14 mouse cellular contexts compared by ENCODE assay signal in the genomic region with DNA sequence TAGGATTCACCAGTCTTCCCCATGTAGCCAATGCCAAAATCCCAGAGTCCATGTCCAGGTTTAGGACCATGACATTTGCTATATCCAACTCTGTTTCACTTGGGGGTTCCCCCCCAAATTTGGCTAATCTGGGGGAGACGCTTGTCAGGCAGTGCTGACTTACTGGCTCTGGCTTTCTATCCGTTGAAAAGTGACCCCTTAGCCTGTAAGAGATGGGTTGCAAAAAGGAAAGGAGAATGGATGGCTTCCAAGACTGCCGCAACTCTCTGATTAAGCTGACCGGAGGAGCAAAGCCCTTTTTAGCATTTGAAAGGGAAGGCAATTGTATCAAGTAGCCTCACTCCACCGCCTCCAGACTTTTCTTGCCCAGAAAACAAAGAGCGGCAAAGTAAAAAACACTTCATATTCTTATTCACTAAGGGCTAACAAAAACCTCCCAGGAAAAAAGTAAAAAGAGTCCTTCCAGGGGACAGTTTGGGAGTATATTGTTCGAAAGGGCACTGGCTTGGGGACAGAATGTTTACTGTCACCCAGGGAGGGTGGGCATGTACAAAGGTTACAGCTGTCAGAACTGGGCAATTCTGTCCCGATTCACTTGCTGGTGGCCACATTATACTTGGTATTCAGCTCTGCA. TPM values are rescaled to one million over a fixed set of nuclear protein-coding genes. Genes with fewer than 3 reads are reported as not detected.
DNase-seq lines count a peak whose midpoint lies in the region; ATAC-seq and TF ChIP-seq lines count a peak whose summit lies in the region.
"Had no signal": no experiment of that assay in that cellular context is flagged by ENCODE, and none has a peak within 500 bp of the region (broad histone marks: within the 10 kb centered on the region; RNA-seq: fewer than 3 reads in every experiment).

No protein-coding gene starts in this region.

- no peak overlapping the region for H3K4me3 ChIP-seq in liver, adult 2 months (ENCODE audit: insufficient read depth, low read depth, low read length)
- H3K4me3 ChIP-seq in liver, postnatal 0 days (ENCODE audit: low read depth, low read length): no peak overlapping the region
- H3K4me3 ChIP-seq in midbrain, embryonic 15.5 days: no peak overlapping the region
- H3K4me3 ChIP-seq in heart, adult 2 months: no peak overlapping the region
- H3K4me3 ChIP-seq: limb, embryonic 12.5 days; neural tube, embryonic 13.5 days; stomach, embryonic 15.5 days had no signal

- H3K4me2 ChIP-seq in liver, postnatal 0 days (ENCODE audit: low read depth, low read length): no peak overlapping the region
- no peak overlapping the region for H3K4me2 ChIP-seq in midbrain, embryonic 15.5 days
- H3K4me2 ChIP-seq: limb, embryonic 12.5 days; neural tube, embryonic 13.5 days; stomach, embryonic 15.5 days had no signal

- TF ChIP-seq CTCF in liver, adult 2 months (IDR thresholded peaks at IDR 0.05; ENCODE audit: low read depth, low read length): no peak
- TF ChIP-seq CTCF in liver, postnatal 0 days (IDR thresholded peaks at IDR 0.05; ENCODE audit: low read depth): no peak
- TF ChIP-seq CTCF in heart, adult 2 months (IDR thresholded peaks at IDR 0.05): no peak

- intact Hi-C loops in heart, adult 2 months (cut with DNase I): no loop called here

- ATAC-seq in liver, postnatal 0 days: no peak
- 0 out of 2 replicates have a peak, but pooled peaks have one; percentile 30 for ATAC-seq in midbrain, embryonic 15.5 days (replicated peaks)
- no peak for ATAC-seq in inflammation-experienced regulatory T-cells, adult 6 months
- ATAC-seq: intestine, embryonic 16.5 days had no signal

- no peak for TF ChIP-seq POLR2A in liver, adult 2 months (IDR thresholded peaks at IDR 0.05; ENCODE audit: extremely low read depth, insufficient read depth, low read length)
- no peak for TF ChIP-seq POLR2A in heart, adult 2 months (IDR thresholded peaks at IDR 0.05; ENCODE audit: insufficient read depth, low read depth, low read length)

- H3K9ac ChIP-seq in liver, adult 2 months (ENCODE audit: low read depth, low read length): no peak overlapping the region
- H3K9ac ChIP-seq in liver, postnatal 0 days (replicated peaks): no peak overlapping the region
- H3K9ac ChIP-seq in midbrain, embryonic 15.5 days: no peak overlapping the region
- H3K9ac ChIP-seq in heart, adult 2 months (ENCODE audit: low read depth, low read length): no peak overlapping the region
- H3K9ac ChIP-seq: limb, embryonic 12.5 days; neural tube, embryonic 13.5 days; stomach, embryonic 15.5 days had no signal

- no peak for TF ChIP-seq EP300 in liver, postnatal 0 days (IDR thresholded peaks at IDR 0.05; ENCODE audit: low read depth)
- no peak for TF ChIP-seq EP300 in heart, adult 2 months (IDR thresholded peaks at IDR 0.05; ENCODE audit: insufficient read depth, low read depth, low read length)

- H3K79me2 ChIP-seq in liver, adult 2 months (ENCODE audit: control insufficient read depth, insufficient read depth, low read length): no peaks in the 10 kb centered on the region
- H3K79me2 ChIP-seq in heart, adult 2 months (replicated peaks; ENCODE audit: control insufficient read depth, insufficient read depth, low read length): no peaks in the 10 kb centered on the region

- no peaks in the 10 kb centered on the region for H3K36me3 ChIP-seq in liver, adult 2 months (ENCODE audit: control insufficient read depth, insufficient read depth, low read length)
- no peaks in the 10 kb centered on the region for H3K36me3 ChIP-seq in liver, postnatal 0 days (replicated peaks; ENCODE audit: insufficient read depth, low read length)
- H3K36me3 ChIP-seq in midbrain, embryonic 15.5 days (replicated peaks): no peaks in the 10 kb centered on the region
- H3K36me3 ChIP-seq in heart, adult 2 months (ENCODE audit: control insufficient read depth, insufficient read depth, low read length): no peaks in the 10 kb centered on the region
- H3K36me3 ChIP-seq: limb, embryonic 12.5 days; neural tube, embryonic 13.5 days; stomach, embryonic 15.5 days had no signal

- H3K4me1 ChIP-seq in liver, adult 2 months (ENCODE audit: control insufficient read depth, insufficient read depth, low read length): no peaks in the 10 kb centered on the region
- H3K4me1 ChIP-seq in liver, postnatal 0 days (ENCODE audit: insufficient read depth): no peaks in the 10 kb centered on the region
- H3K4me1 ChIP-seq in midbrain, embryonic 15.5 days: 0 out of 2 replicates have a peak, but pooled peaks cover 4% of the 10 kb centered on the region
- H3K4me1 ChIP-seq in heart, adult 2 months (ENCODE audit: control insufficient read depth, insufficient read depth, low read length): no peaks in the 10 kb centered on the region
- H3K4me1 ChIP-seq: limb, embryonic 12.5 days; stomach, embryonic 15.5 days had no signal

- 61% methylated on average over 8 of the region's 8 CpGs for WGBS in liver, adult 2 months
- WGBS in liver, postnatal 0 days (ENCODE audit: insufficient replicate concordance): 52% methylated on average over 8 of the region's 8 CpGs
- 8% methylated on average over 8 of the region's 8 CpGs for WGBS in midbrain, embryonic 15.5 days
- 42% methylated on average over 8 of the region's 8 CpGs for WGBS in heart, adult 2 months

- H3K9me3 ChIP-seq in liver, postnatal 0 days (ENCODE audit: low read length): no peaks in the 10 kb centered on the region
- no peaks in the 10 kb centered on the region for H3K9me3 ChIP-seq in midbrain, embryonic 15.5 days
- H3K9me3 ChIP-seq: limb, embryonic 12.5 days; neural tube, embryonic 13.5 days; stomach, embryonic 15.5 days had no signal

- DNase-seq in liver, adult 2 months (ENCODE audit: extremely low read depth, low read depth, low spot score): peak; percentile 10
- DNase-seq in liver, postnatal 0 days: no peak
- peak; percentile 89 for DNase-seq in R1 (ENCODE audit: low read depth, low spot score)
- DNase-seq in embryo, embryonic 9.5 days (ENCODE audit: extremely low spot score): peak; percentile 20
- DNase-seq in heart, adult 2 months: no peak
- DNase-seq: cerebellum, adult 18-20 months; kidney, postnatal 36 days; lung, adult 2 months had no signal

- no peaks in the 10 kb centered on the region for H3K27me3 ChIP-seq in liver, adult 2 months (ENCODE audit: control insufficient read depth, insufficient read depth, low read length)
- H3K27me3 ChIP-seq in liver, postnatal 0 days (ENCODE audit: insufficient read depth, low read length): no peaks in the 10 kb centered on the region
- no peaks in the 10 kb centered on the region for H3K27me3 ChIP-seq in midbrain, embryonic 15.5 days (replicated peaks)
- no peaks in the 10 kb centered on the region for H3K27me3 ChIP-seq in heart, adult 2 months (ENCODE audit: control insufficient read depth, insufficient read depth, low read length)
- H3K27me3 ChIP-seq: limb, embryonic 12.5 days; stomach, embryonic 15.5 days had no signal

- H3K27ac ChIP-seq in liver, adult 2 months (replicated peaks; ENCODE audit: insufficient read depth, low read depth, low read length): no peak overlapping the region
- H3K27ac ChIP-seq in liver, postnatal 0 days (ENCODE audit: low read depth): no peak overlapping the region
- H3K27ac ChIP-seq in midbrain, embryonic 15.5 days: no peak overlapping the region
- no peak overlapping the region for H3K27ac ChIP-seq in heart, adult 2 months
- H3K27ac ChIP-seq: limb, embryonic 12.5 days; neural tube, embryonic 13.5 days; stomach, embryonic 15.5 days had no signal

RNA-seq across cellular contexts. Expression of gene Upp2, which starts 59.2 kb away (rescaled TPM):
- total RNA-seq in liver, adult 2 months (2014; rRNA removed): 1,501 and 1,754 TPM in 2 replicates
- polyA plus RNA-seq in liver, adult 2 months (2012; rRNA removed): 105 and 134 TPM in 2 replicates
- 45.7 and 55.8 TPM in 2 replicates for polyA plus RNA-seq in liver, postnatal 0 days (2015; fragmentation: Nextera tagmentation; extraction: Ambion mirVana)
- polyA plus RNA-seq in midbrain, embryonic 15.5 days (2015; fragmentation: Nextera tagmentation; extraction: Ambion mirVana): 15.2 and 16.0 TPM in 2 replicates
- under 1 TPM in 1 of 3 experiments, not detected in 2; 0.15 TPM for polyA plus RNA-seq in inflammation-experienced regulatory T-cells, adult 6 months (2017; shearing (Covaris generic))
- total RNA-seq in heart, adult 2 months (2021): 1 to 10 TPM; 2.2 to 3.3 TPM
- polyA plus RNA-seq in heart, adult 2 months (2012; rRNA removed): 3.0 and 5.1 TPM in 2 replicates

RNA-seq across cellular contexts. Expression of gene Acvr1, which starts 59.3 kb away (rescaled TPM):
- 8.4 and 9.0 TPM in 2 replicates for total RNA-seq in liver, adult 2 months (2014; rRNA removed)
- polyA plus RNA-seq in liver, adult 2 months (2012; rRNA removed): 4.3 and 5.7 TPM in 2 replicates
- 2.7 and 2.8 TPM in 2 replicates for polyA plus RNA-seq in liver, postnatal 0 days (2015; fragmentation: Nextera tagmentation; extraction: Ambion mirVana)
- polyA plus RNA-seq in midbrain, embryonic 15.5 days (2015; fragmentation: Nextera tagmentation; extraction: Ambion mirVana): 4.2 and 4.3 TPM in 2 replicates
- polyA plus RNA-seq in inflammation-experienced regulatory T-cells, adult 6 months (2017; shearing (Covaris generic)): under 1 TPM; 0.27 to 0.39 (median 0.32) TPM
- total RNA-seq in heart, adult 2 months (2021): 10 to 100 TPM; 14.6 to 15.7 TPM
- 7.4 and 12.1 TPM in 2 replicates for polyA plus RNA-seq in heart, adult 2 months (2012; rRNA removed)

Comparison
In these comparisons a context has a peak if more than half of its experiments do, and no peak if none do; other contexts are left out.
1. DNase-seq: peak in liver, adult 2 months (single experiment), R1 (single experiment) and embryo, embryonic 9.5 days (single experiment); none in liver, postnatal 0 days (single experiment) and heart, adult 2 months (0 of 2).